Mouse (Mus musculus) ovary, postnatal 14 days (tissue): ENCODE measurements at regions not wholly inside any gene's neighbourhood (a gene's known extent, or its start where the extent isn't known, plus 50 kb on each side); places are given as distances from the start of the nearest gene placed in this dataset.

ENCODE experiments used
- DNase-seq: peaks from one replicate; pipeline ENCODE4 v3.0.0; 2022; ENCODE audit warnings: low spot score

- DNase-seq: no peak
These were observed 78.6 kb downstream of the A830031A19Rik start for GRCm38 (mm10) chr11:23996250-23996649.

GRCm38 (mm10) chr11:23994160-23994559, 80.7 kb downstream of the A830031A19Rik start:
- DNase-seq: no peak

GRCm38 (mm10) chr11:23987532-23988450, 87.1 kb downstream of the A830031A19Rik start:
- no peak for DNase-seq

GRCm38 (mm10) chr11:23985231-23985630, 89.6 kb downstream of the A830031A19Rik start:
- no peak for DNase-seq

DNA sequence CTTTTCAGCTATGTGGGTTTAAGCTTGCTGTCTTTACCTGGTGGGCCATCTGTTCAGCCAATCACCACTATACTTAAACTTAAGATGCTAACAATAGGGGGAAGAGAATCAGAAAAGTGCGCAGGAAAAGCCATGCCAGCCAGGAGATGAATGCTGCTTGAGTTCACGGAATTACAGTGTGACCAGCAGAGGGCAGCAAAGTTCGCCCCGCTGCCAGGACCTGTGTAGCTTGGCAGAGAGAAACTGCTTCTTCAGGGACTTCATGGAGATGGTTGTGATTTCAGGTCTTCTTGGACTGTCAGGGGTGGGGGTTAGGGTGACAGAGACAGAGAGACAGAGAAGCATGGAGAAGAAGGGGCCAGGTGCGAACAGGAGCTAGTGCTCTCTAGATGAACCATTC, 84.3 kb upstream of the Papolg start:
- peak; percentile 41 for DNase-seq

- no peak for DNase-seq
These were observed 83.2 kb upstream of the Papolg start for GRCm38 (mm10) chr11:23978300-23978699.

- DNase-seq: no peak
These were observed 82.0 kb upstream of the Papolg start for GRCm38 (mm10) chr11:23977096-23977495.

DNA sequence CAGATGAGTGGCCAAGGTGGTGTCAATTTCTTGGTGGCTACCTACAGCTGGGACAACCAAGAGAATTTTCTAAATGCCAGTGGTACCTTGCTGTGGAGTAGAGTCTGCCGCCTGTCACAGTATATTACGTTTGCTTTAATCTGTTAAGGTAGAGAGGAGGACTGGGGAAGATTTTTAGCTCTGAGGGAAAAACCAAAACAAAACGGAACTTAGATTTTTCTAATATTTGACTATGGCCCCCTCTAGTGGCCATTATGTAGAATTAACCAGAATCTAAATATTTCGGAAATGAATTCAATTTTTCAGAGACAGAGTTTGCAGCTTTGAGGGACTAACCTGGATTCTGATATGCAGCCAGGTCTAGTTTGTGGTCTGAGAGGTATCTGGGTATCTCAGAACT, 59.3 kb upstream of the Papolg start:
- no peak for DNase-seq

DNA sequence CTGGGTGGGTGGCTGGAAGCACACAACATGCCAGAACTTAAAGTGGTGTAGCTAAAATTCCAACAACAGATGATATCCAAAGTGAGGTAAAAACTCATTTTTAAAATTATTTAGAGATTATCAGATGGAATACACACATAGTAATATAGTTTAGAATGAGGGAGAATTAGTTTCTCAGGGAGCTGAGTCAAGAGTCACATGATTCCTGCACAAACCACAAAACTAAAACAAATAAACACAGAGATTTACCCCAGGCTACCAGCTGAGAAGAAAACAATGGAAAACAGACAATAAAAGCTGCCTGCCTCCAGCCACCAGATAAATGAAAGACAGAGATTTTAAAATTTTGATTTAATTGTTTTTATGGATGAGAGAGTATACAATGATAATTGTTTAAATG, 50.9 kb upstream of the Papolg start:
- DNase-seq: no peak
